Mouse (Mus musculus): Measurements from ENCODE around the gene Map1s.

Map1s gene

GRCm38 (mm10) chr8:70900872-70901387 is 4.8 kb upstream of the Map1s start:
- DNase-seq = peak in 1 of 2 experiments; percentile 20

GRCm38 (mm10) chr8:70902211-70902610 is 3.5 kb upstream of the Map1s start:
- DNase-seq = peak in 1 of 2 experiments; percentile 27

GRCm38 (mm10) chr8:70903112-70903511 is 2.6 kb upstream of the Map1s start:
- no peak for DNase-seq

GRCm38 (mm10) chr8:70903582-70903981 is 2.1 kb upstream of the Map1s start:
- no peak for DNase-seq

GRCm38 (mm10) chr8:70904532-70904931 is 1.2 kb upstream of the Map1s start:
- no peak for DNase-seq

- DNase-seq = no peak
Measured at GRCm38 (mm10) chr8:70905463-70905830, 285 bp upstream of the Map1s start.

GRCm38 (mm10) chr8:70907518-70907917 is 1.8 kb downstream of the Map1s start:
- DNase-seq = no peak

- peak in 1 of 2 experiments; percentile 47 for DNase-seq
Measured at GRCm38 (mm10) chr8:70911596-70911995, 5.9 kb downstream of the Map1s start.

GRCm38 (mm10) chr8:70912955-70913354 is 7.2 kb downstream of the Map1s start:
- no peak for DNase-seq

GRCm38 (mm10) chr8:70913523-70913922 is 7.8 kb downstream of the Map1s start:
- peak in 1 of 2 experiments; percentile 21 for DNase-seq

GRCm38 (mm10) chr8:70914704-70915103 is 9.0 kb downstream of the Map1s start:
- no peak for DNase-seq

GRCm38 (mm10) chr8:70920049-70920922 is 14.6 kb downstream of the Map1s start:
- DNase-seq = no peak

GRCm38 (mm10) chr8:70924151-70924550 is 18.4 kb downstream of the Map1s start:
- no peak for DNase-seq

- DNase-seq = no peak
Measured at GRCm38 (mm10) chr8:70925754-70926153, 20.0 kb downstream of the Map1s start.

- DNase-seq = no peak
Measured at GRCm38 (mm10) chr8:70926396-70926795, 20.7 kb downstream of the Map1s start.

- DNase-seq = no peak
Measured at GRCm38 (mm10) chr8:70928096-70928495, 22.4 kb downstream of the Map1s start.

- DNase-seq = no peak
Measured at GRCm38 (mm10) chr8:70928778-70929322, 23.1 kb downstream of the Map1s start.

GRCm38 (mm10) chr8:70931731-70932130 is 26.0 kb downstream of the Map1s start:
- peak in 1 of 2 experiments; percentile 19 for DNase-seq

- DNase-seq = no peak
Measured at GRCm38 (mm10) chr8:70933036-70933435, 27.3 kb downstream of the Map1s start.

GRCm38 (mm10) chr8:70934786-70935185 is 29.1 kb downstream of the Map1s start:
- DNase-seq = no peak

- DNase-seq = no peak
Measured at GRCm38 (mm10) chr8:70937200-70937599, 31.5 kb downstream of the Map1s start.

GRCm38 (mm10) chr8:70941478-70941877 is 35.7 kb downstream of the Map1s start:
- no peak for DNase-seq

- no peak for DNase-seq
Measured at GRCm38 (mm10) chr8:70943187-70943586, 37.5 kb downstream of the Map1s start.

- no peak for DNase-seq
Measured at GRCm38 (mm10) chr8:70949847-70950246, 44.1 kb downstream of the Map1s start.

Measured in cerebellum, postnatal 14 days (tissue).